Mouse (Mus musculus) layer of hippocampus, postnatal 25 days (tissue): Measurements from ENCODE around the gene Fdxr. TPM values are rescaled to one million over a fixed set of nuclear protein-coding genes. Genes with fewer than 3 reads are reported as not detected.

Source experiments
- DNase-seq, 2 experiments: peaks; one replicate each; pipeline ENCODE4 v3.0.0; 2022; ENCODE audit warnings: mixed read lengths in 2 of 2, low spot score in 1 of 2; ENCODE audit errors: extremely low spot score in 1 of 2
- total RNA-seq, 2 experiments: library from RNA; stranded (reverse); gene quantifications; 2 replicates each; pipeline ENCODE4 v1.2.3; 2021

Fdxr gene
- 10 to 100 TPM; 18.6 to 21.2 TPM for total RNA-seq

DNA sequence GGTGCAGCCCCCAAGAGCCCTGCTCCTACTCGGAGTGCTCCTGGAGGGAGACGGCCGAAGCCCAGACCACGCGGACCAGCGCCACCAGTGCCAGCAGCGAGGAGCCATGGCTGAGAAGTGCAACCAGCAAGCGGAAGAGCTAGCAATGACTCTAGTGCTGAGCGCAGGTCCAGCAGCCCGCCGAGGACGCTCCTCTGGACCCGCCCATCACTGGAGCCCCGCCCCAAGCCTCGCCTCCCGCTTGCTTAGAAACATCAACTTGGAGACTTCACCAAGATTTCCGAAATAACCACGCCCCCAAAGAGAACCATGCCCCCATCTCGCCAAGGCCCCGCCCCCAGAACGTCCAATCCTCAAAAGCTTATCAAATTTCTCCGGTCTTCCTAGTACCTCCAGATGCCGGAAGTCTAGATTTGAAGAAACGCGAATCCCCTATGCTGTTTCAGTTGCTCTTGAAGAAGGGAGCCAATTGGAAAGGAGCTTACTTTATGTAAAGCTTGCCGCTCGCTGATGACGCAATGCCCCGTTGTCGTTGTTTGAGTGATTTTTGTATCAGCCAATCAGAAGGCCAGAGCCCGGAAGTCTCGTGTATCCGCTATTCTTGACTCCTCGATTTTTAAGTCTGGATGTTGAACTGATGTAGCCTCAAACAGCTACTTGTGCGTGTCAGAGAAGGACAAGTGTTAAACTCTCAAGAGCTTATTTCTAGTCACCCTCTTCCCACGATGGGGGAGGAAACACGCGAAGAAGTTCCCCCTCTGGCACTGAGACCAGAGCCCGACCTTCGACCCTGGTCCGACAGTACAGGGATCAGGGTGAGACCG lies at the start of gene Fdxr:
TSS of gene Fdxr (minus strand) at position 271 of the 824 bp plus-strand sequence.
- peak; percentile 82 to 84 for DNase-seq

DNA sequence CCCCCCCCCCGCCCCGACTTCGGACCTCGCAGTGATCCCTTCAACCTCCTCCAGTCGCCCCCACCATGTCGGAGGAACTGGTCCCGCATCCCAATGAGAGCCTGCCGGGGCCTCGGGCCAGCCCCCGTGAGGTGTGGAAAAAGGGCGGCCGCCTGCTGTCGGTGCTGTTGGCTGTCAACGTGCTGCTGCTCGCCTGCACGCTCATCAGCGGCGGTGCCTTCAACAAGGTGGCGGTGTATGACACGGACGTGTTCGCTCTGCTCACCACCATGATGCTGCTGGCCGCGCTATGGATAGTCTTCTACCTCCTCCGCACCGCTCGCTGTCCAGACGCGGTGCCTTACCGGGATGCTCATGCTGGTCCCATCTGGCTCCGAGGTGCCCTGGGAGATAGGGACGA lies 46.5 kb upstream of the Fdxr start:
- no peak for DNase-seq

DNA sequence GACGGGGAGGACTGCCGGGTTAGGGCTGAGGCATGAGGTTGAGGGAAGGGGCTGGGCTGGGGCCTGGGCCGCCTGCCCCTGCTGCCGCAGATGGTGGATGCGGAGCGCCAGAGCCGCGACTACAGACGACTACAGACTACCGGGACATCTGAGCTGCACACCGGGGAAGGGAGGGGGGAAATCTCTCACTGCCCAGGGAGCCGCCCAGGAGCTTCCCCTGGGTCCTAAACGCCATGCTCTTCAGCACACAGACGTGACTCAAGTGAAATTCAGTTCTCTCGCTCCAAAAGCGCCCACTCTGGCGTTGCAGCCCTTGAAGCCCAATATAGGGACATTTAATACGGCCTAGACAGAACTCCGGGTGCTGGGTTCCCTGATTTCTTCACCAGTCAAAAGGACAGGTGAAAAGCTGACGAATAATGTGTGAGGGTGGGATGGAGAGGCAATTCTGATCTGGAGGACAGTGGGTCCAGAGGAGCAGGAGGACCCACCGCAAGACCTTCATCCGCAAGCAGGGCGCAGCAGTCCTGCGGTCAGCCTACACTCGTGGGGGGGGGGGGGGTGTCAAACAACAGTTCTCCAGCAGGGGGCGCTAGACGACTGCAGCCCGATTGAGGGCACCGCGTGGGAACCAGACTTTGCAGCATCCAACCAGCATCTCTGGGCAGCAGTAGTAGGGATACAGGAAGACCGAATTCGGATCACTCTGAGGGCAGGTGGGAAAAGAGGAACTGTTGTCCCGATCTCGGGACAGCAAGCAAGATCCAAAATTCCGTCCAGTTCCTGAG lies 45.2 kb upstream of the Fdxr start, which contains the start of gene Ush1g:
TSS of gene Ush1g (minus strand) at position 136 of the 788 bp plus-strand sequence.
- DNase-seq = peak; percentile 49 to 66

DNA sequence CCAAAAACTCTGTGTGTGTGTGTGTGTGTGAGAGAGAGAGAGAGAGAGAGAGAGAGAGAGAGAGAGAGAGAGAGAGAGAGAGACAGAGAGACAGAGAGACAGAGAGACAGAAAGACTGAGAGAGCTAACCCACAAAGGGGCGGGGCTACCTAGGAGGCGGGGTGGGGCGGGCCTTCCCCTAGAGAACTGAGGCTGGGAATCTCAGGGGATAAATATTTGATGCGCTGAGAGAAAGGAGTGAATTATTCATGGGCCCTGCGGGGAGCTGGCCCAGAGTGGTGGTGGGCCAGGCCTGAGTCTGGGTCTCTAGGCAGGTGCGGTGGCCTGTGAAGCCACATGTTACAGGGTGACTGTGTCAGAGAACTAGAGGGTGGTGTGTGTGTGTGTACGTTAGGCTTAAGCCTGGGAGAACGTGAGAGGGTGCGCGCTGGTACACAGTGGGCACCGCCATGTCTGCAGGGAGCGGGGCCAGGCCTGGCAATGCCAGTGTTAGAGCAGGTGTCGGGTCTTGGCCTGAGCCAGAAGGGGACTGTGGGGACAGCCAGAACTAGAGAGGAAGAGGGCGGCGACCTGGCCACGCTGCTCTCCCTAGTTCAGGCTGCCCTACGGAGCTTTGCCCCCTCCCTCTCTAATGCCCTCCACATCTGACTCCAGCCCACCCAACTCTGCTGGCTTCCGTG lies 43.0 kb upstream of the Fdxr start:
- no peak for DNase-seq

DNA sequence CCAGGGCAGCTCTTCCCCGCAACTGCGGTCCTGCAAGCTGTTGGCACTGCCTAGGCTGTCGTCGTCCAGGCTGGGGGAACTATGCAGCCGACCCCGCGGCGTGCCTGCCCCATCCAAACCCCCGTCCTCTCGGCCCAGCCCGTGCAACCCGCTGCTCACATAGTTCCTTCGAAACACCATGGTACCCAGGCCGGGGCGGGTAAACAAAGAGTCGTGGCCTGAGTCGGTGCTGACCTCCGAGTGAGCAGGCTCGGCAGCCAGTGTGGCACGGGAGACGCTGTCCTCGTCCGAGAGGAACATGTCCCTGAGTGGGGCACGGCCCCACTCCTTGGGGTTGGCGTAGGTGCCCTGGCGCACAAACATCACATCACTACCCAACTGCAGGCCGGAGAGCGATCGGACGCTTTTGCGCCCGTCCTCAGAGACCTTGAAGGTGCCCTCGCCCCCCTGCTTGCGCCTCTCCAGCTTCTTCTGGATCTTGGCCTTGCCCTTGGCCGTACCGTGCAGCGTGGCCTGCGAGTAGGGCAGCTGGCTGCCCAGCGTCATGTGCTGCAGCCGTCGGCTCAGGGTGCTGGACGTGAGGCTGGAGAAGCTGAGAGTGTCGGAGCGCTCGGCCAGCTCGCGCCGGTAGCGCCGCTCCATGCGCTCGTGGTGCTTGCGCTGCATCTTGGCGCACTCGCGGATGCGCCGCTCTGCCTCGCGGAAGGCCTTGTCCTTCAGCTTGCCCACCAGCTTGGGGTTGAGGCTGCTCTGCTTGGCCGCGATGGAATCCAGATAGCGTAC lies 41.6 kb upstream of the Fdxr start:
- no peak for DNase-seq

DNA sequence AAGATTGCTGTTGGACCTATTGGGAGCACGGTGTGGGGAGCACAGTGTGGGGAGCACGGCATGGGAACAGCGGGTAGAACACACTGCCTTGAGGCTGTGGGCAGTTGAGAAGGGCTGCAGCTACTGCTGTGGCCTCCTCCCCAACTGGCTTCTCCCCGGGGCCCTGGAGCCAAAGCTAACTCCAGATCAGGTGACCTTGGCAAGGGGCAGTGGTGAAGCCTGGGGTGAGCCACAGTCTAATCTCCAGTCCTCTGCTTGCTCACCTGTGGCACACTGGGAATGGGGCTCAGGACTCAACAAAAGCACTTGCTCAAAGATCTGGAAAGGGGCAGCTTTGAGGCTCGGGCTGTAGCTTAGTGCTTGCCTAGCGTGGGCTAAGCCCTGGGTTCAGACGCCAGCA lies 40.4 kb upstream of the Fdxr start:
- no peak for DNase-seq

DNA sequence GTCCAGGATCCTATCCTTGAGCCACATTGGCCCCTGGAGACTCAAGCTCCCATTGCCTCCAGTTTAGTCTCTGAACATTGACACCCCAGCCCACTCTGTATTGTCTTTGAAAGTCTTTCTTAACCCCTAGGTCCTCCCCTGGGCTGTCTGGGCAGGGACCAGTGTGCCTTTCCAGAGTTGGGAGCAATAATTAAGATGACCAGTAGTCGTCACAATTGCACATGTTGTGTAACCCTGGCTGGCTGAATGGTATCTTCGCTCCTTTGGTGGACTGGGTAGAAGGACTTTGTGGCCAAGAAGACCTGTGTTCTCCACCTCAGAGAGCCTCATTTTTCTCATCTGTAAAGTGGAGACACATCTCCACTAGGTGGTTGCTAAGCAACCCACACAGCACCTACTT lies 37.4 kb upstream of the Fdxr start:
- DNase-seq = no peak

DNA sequence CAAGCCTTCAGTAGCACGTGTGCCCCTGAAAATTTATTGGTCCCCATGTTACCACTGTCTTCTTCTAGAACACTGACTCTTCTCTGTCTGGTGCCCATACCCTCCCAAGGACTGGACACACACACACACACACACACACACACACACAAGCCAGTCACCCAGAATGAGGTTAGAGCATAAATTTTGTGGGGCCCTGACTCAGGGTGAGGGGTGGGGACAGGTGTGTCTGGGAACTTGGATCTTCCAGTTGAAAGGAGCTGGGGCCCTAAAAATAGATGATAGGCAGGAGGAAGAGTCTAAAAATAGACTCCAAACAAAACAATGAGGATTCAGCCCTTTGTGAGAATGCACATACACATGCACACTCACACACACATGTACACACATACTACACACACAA lies 31.9 kb upstream of the Fdxr start:
- no peak for DNase-seq

DNA sequence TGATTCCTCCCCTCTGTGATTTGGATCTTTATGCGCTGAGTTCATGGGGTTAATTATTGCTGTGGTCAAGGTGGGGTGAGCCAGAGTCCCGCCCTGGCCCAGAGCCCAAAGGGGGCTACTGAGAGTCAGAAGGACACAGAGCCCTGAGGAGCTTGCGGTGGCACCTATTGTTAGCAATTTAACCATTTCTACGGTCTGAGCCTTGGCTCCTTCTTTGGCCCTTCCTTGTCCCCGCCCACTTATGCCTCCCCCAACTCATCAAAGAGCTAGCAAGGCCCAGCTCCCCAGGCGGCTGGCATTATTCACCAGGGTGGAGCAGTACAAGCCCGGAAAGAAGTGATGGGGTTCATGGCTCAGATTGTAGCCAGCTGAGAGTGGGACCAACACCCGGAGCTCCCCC lies 30.0 kb upstream of the Fdxr start, which contains the start of gene Otop2:
TSS of gene Otop2 (plus strand) at position 301 of the 400 bp plus-strand sequence.
- no peak for DNase-seq

DNA sequence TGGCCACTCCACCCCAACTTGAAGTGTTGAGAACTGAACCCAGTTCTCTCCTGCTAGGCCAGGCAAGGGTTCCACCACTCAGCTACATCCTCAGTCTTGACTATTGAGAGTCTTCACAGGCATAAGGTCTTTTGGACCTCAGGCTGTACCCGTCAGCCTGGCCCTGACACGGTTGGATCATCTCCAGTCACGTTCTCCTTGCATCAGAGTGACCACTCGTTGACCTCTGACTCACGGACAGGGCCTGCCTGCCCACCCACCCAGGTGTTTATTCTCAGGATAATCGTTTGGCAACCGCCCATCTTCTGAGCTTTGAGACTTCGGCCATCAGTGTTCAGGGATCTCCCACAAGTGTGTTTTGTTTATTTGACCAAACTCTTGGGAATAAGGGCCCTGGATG lies 26.3 kb upstream of the Fdxr start:
- no peak for DNase-seq

DNA sequence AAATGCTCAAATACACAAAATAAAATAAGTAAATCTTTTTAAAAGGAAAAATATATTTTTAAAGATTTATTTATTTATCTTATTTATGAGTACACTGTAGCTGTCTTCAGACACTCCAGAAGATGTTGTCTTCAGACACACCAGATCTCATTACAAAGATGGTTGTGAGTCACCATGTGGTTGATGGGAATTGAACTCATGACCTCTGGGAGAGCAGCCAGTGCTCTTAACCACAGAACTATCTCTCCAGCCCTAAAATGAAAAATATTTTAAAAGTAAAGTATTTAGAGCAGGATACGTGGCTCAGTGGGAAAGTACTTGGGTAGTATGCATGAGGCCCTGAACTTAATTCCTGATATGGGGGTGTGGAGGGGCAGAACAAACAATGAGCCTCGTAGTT lies 24.5 kb upstream of the Fdxr start:
- no peak for DNase-seq

DNA sequence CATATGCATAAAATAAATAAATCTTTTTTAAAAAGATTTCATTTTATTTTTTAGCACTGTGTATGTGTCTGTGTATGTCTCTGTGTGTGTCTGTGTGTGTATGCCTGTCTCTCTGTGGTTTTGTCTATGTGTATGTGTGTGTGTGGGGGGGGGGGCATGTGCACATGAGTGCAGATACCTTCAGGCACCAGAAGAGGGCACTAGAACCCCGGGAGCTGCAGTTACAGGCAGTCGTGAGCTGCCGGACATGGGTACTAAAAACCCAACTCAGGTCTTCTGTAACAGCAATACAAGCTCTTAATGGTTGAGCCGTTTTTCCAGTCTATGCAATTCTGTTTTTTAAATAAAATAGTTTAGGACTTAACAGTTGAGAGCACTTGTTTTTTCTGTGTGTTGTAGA lies 23.9 kb upstream of the Fdxr start:
- DNase-seq = no peak

DNA sequence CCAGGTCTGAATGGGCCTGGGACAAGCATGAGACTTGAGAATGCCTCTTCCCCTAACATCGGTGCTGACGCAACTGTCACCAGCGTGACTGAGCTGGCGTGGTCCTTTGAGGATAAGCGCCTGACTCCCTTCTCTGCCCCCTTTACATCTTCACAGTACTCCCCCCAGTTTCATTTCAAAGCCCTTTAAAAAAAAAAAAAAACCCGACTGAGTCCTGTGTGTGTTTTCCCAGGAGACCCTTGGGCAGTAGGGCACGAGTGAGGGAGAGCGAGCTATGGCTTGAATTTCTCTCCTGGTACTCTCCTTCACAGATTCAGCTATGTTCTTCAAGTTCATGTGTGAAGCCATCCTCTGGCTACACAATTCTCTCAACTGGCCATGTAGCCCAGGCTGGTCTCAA lies 21.3 kb upstream of the Fdxr start:
- no peak for DNase-seq

DNA sequence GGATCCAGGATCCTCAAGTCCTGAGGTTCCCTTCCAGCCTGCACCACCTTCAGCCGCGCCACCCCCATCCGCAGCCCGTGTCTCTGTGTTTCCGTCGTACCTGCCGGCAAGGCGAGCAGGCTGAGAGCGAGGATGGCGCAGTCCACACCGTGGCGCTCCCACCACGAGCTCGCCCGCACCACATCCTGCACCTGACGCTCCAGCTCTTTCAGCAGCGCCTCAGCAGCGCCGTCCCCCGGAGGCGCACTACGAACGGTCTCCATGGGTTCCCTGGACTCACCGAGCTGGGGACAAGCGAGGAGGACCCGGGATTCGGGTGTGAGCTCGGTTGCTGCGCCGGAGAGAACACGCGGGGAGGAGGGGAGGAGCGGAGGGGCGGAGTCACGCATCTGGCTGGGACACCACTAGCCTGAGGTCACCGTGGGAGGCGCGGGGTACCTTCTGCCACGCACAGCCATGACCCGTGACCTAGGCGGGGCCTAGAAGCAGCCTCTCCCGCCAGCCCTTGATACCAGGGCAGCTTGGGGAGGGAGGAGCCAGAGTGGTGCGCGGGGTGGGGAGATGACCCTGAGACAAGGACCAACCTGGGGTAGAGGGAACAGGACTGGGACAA lies 20.5 kb upstream of the Fdxr start, which contains the start of gene Fads6:
TSS of gene Fads6 (minus strand) at position 450 of the 613 bp plus-strand sequence.
- DNase-seq = peak; percentile 49 to 65

DNA sequence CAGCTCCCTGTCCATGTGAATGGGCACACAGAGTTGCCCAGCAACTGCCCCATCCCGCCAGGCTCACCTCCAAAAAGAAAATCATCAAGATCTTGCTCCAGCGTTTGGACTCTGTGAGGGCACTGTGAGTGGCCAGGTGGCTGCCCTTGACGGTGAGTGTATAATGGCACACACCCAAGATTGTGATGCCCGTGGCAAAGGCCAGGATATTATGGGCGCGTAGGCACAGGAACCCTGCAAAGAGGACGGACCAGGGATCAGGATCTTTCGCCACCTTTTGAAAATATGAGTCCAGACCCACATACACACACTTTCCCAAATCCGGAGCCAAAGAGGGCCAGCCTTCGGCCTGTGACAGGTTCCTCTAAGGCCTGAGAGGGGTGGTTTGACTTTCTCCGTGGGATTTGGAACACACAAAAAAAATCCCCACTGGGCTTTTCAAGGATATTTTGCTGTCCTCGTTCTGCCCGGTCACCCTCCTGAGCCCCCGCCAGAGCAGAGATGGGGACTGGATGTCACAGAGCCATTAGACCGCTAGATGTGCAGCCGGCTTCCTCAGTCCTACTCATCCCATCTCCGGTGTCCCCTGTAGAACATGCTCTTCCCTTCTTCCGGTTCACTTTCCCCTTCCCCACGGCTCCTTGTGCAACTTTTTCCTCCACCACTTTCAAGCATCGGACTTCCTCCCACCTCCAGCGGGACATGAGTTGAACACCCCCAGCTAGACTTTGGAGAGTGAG lies 19.8 kb upstream of the Fdxr start:
- no peak for DNase-seq

DNA sequence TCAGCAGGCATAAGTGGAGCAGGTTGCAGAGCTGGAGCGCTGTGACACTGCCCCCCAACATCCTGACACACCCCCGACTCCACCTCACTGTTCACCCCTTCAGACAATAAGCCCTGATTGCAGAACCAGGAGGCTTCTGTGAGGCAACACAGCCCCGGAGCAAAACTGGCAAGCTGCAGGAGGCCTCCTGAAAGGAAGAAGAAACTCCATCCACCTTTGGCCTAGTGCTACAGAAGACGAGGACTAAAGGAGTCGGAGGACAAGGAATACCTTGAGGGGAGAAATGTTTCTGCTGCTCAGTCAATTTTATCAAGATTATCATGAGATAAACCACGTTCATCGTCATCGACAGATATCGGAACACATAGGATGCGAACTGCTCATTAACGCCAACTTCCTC lies 19.1 kb upstream of the Fdxr start:
- no peak for DNase-seq

DNA sequence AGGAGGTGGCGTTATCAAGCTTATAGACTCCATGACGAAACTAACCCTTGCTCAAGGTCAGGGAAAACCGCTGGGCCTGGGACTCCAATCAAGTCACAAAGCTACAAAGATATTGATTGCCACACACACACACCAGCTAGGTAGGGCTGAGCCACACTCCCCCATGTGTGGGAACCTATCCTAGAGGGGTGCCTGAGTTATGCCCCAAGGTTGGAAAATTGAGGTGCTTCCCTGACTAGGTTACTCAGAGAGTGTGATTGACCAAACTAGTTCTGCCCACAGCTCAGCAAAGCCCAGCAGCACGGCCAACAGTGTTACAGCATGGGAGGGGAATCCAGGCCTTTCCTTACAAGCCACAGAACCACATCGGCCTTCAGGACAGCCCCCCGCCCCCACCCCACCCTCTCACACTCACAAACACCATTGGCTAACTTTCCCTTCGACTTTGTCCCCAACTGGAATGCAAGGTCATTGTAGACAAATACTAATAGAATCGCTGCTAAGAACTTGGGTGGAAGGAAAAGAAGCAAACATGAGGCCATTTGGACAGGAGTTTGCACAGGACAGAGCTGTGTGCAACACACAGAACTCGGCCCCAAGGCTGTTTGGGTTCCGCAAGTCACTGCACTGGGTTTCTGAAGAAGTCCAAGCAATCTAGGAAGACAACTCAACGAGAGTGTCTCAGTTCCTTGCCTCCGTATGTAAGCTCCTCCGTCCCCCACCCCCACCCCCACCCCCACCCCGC lies 16.0 kb upstream of the Fdxr start:
- DNase-seq = no peak

DNA sequence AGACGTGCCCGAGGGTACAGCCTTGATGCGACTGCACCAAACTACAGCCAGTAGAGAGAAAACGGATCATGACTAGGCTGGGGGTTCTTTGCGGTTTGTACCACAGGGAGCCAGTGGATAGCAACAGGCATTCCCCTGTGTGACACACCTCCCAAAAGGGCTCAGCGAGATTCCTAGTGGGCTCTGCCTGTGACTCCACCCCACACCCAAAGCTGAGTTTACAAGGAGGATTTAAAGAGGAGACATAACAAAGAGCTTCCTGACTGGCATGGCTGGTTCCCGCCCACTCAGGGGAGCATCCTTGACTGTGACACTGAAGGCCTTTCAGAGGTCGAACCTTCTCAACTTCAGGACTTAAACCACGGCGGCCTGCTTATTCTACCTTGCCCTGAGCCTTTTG lies 14.7 kb upstream of the Fdxr start:
- no peak for DNase-seq
